Mouse (Mus musculus) retina, postnatal 7 days (tissue): Measurements from ENCODE around the gene Gm17545.

Experiments used
- DNase-seq: peaks from one replicate; pipeline ENCODE4 v3.0.0-alpha.2; 2012; ENCODE audit warnings: low read depth, low spot score

The Gm17545 gene

DNA sequence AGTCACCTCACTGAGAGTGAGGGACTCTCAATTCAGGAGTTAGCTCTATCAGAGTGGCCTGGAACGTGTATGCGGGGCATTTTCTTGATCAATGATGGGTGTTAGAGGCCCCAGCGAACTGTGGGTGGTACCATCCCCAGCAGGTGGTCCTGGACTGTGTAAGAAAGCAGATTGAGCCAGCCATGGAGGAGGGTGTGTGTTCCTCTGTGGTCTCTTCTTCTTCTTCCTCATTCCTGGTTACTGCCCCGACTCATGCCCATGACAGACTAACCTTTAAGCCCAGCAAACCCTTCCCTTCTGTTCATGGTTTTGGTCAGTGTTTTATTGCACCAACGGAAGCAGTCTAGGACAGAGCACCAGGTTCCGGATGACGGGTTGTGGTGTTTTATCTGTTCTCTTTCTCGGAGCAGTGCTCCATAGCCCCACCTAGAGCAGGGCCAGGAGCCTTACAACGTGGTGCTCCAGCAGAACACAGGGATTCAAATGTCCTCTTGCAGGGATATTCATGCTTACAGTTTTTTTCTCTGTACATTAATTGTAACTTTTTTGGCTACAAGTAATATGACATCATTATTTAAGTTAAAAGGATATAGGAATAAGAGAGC lies 40.2 kb downstream of the Gm17545 start:
- DNase-seq = no peak

DNA sequence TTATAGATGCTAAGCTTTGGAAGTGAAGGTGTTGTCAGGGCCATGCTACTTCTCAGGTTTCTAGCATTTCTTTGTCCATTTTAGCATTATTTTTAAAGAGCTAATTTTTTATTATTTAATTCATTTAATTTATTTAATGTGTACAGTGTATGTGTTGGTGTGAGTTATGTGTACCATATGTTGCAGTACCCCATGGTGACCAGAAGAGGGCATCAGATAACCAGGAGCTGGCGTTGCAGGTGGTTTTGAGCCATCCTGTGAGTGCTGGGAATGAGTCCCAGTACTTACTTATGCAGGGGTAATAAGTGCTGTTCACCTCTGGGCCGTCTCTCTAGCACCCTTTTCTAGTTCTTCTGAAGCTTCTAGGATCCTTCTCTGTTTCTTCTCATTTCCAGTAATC lies 41.0 kb downstream of the Gm17545 start:
- no peak for DNase-seq

DNA sequence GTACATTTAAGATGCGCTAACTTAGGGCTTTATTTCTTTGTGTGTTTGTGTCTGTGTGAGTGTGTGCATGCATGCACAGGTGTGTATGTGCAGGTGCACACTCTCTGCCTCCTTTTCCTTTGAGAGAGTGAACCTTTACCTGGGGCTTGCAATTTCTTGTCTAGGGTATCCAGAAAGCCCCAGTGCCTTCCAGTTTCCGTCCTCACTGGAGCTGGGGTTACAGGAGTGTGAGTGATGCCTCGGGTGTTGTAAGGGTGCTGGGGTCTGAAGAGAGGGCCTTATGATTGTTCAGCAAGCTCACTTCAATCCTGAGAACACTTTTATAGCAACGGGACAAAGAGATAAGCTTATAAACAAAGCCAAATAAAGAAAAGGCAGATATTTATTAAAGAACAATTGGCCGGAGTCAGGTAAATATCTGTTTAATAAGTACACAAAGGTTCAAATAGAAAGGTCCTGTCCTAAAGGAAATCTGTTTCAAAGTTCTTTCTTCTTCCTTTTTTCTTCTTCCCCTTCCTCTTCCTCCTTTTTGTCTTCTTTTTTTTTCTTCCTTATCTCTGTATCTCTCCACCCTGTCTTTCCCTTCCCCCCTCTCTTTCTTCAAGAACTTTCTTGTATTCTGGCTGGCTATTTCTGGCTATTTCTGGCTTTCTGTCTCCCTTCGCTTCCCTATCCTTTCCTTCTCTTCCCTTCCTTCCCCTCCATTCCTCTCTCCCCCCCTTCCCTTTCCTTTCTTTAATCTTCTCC lies 43.1 kb downstream of the Gm17545 start:
- DNase-seq = no peak

GRCm38 (mm10) chr9:22502972-22503371 lies 48.9 kb downstream of the Gm17545 start:
- no peak for DNase-seq

- no peak for DNase-seq
Measured at GRCm38 (mm10) chr9:22503581-22503980, 49.5 kb downstream of the Gm17545 start.

GRCm38 (mm10) chr9:22505574-22505973 lies 51.5 kb downstream of the Gm17545 start:
- DNase-seq = no peak
